Mouse (Mus musculus) kidney, adult 2 months (tissue): Measurements from ENCODE around the gene Cyp1a2.

Source experiments
- CTCF ChIP-seq: fragments of 200-500 bp; conservative IDR thresholded peaks from 2 replicates; pipeline ENCODE4 v1.5.1; 2011; ENCODE audit warnings: low read depth, mild to moderate bottlenecking, control low read depth, low read length, moderate library complexity, mixed read lengths; ENCODE audit not compliant: insufficient read depth, insufficient read length
- POLR2A ChIP-seq: fragments of 200-500 bp; IDR thresholded peaks from one replicate; pipeline ENCODE4 v1.6.1; 2011; ENCODE audit warnings: low read depth, low read length, control low read depth

DNA sequence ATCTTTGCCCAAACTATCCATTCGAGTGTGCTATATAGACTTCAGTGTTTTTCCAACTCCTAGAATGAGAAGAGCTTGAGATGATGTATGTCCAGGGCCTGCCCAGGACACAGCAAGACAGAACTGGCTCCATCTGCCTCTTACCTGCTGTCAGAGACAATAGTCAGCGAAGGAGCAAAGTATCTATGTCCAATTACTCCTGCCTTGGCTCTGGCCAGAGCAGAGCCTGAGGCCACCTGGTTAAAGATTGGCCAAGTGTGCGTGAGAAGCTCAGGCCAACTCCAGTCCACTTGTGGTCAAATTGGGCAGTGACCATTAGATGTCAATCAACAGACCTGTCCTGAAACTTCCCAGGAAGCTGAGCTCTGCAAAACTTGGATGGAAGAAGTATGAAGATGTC, 13.9 kb downstream of the Cyp1a2 start:
- TF ChIP-seq POLR2A (no peak), CTCF (no peak)
